Mouse (Mus musculus): ENCODE data around the gene Plxna4. TPM values are rescaled to one million over a fixed set of nuclear protein-coding genes. Genes with fewer than 3 reads are reported as not detected.

Gene Plxna4
- total and polyA plus RNA-seq, 3 experiments = not detected

DNA sequence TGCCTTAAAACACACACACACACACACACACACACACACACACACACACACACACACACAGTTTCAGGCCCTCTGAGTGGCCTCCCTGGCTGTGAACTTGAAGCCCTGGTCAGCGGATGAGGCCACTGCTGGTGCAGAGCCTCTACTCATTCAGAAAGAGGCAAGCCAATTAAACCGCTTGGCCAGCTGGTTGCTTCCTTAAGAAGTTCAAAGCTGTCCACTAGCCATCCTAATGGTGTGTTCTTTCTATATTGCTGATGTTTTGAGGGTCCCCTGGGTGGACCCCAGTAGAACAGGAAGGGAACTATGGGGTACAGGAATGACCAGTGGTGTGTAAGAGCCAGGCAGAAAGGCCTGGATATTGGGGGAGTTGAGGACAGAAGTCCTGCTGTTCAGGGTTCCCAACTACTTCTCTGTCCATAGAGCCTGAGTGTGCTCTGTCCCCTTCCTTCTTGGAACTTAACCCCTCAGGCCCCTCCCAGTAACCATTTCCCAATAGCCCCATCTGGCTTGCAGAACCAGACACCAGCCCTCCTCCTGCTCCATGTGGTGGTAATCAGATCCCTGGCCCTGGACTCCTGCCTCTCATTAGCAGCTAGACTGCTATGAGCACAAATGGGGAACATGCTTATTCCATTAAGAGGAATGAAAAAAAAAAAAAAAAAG, 408.5 kb downstream of the Plxna4 start:
- H3K4me3 ChIP-seq (replicated peaks in 1 of 3; ENCODE audit: low read depth in 2 of 3, low read length in 2 of 3, poor library complexity in 1 of 3) = no peak overlapping the region
- no peak overlapping the region for H3K9ac ChIP-seq (ENCODE audit: insufficient read depth, low read depth)
- TF ChIP-seq ELF1 (IDR thresholded peaks at IDR 0.05; ENCODE audit: low read depth, low read length) (no peak), MAZ (IDR thresholded peaks at IDR 0.05; ENCODE audit: low read depth, low read length) (no peak), GABPA (IDR thresholded peaks at IDR 0.05; ENCODE audit: insufficient replicate concordance, low read depth, low read length) (no peak), EP300 (IDR thresholded peaks at IDR 0.05; ENCODE audit: low read length) (no peak), POLR2A (IDR thresholded peaks at IDR 0.05; ENCODE audit: low read depth, low read length) (no peak), CTCF (conservative IDR thresholded peaks at IDR 0.05 in 1 of 2, IDR thresholded peaks at IDR 0.05 in 1 of 2; ENCODE audit: low read depth in 2 of 2, low read length in 2 of 2) (no peak), POLR2AphosphoS2 (IDR thresholded peaks at IDR 0.05; ENCODE audit: low read depth, low read length) (no peak), HCFC1 (IDR thresholded peaks at IDR 0.05; ENCODE audit: low read depth, low read length) (no peak), RCOR1 (conservative IDR thresholded peaks at IDR 0.05; ENCODE audit: low read depth, low read length) (no peak), E2F4 (IDR thresholded peaks at IDR 0.05; ENCODE audit: insufficient replicate concordance, low read depth, low read length) (no peak), JUN (IDR thresholded peaks at IDR 0.05; ENCODE audit: insufficient read depth, low read depth, low read length) (no peak), ZC3H11A (IDR thresholded peaks at IDR 0.05; ENCODE audit: low read depth, low read length) (no peak), CHD1 (IDR thresholded peaks at IDR 0.05; ENCODE audit: low read depth, low read length) (no peak), TBP (conservative IDR thresholded peaks at IDR 0.05; ENCODE audit: low read depth, low read length) (no peak), ZKSCAN1 (IDR thresholded peaks at IDR 0.05; ENCODE audit: borderline replicate concordance, low read depth, low read length) (no peak), MAFK (IDR thresholded peaks at IDR 0.05; ENCODE audit: insufficient replicate concordance, low read length) (no peak), ETS1 (conservative IDR thresholded peaks at IDR 0.05; ENCODE audit: low read depth, low read length) (no peak), PAX5 (IDR thresholded peaks at IDR 0.05; ENCODE audit: low read length) (no peak), SMC3 (IDR thresholded peaks at IDR 0.05; ENCODE audit: low read depth, low read length) (no peak)
- DNase-seq (ENCODE audit: extremely low read depth) = no peak
- H3K27ac ChIP-seq (ENCODE audit: insufficient read depth, low read depth) = no peak overlapping the region
- no peak overlapping the region for H3K4me2 ChIP-seq (ENCODE audit: insufficient read depth, low read depth, poor library complexity, severe bottlenecking)
- dilution Hi-C loops (cut with MboI; ENCODE audit: extremely low pct_ligation_motif_present, extremely low pct_unique_long_range_greater_than_20kb, low sequenced_read_pairs) (no loop called here), in situ Hi-C loops (cut with MboI; ENCODE audit: low pct_ligation_motif_present, low pct_unique_long_range_greater_than_20kb, low sequenced_read_pairs) (no loop called here)
- no peaks in the 10 kb centered on the region for H3K9me3 ChIP-seq (replicated peaks; ENCODE audit: low read length)
- no peaks in the 10 kb centered on the region for H3K36me3 ChIP-seq (replicated peaks in 1 of 2; ENCODE audit: control insufficient read depth in 1 of 2, insufficient read depth in 1 of 2, low read length in 1 of 2)
- H3K79me2 ChIP-seq (replicated peaks; ENCODE audit: control insufficient read depth, extremely low read depth, insufficient read depth, poor library complexity, severe bottlenecking) = no peaks in the 10 kb centered on the region
- peaks cover 88% of the 10 kb centered on the region for H3K27me3 ChIP-seq (replicated peaks)
- H3K4me1 ChIP-seq (ENCODE audit: control insufficient read depth in 1 of 2, insufficient read depth in 2 of 2) = no peaks in the 10 kb centered on the region

DNA sequence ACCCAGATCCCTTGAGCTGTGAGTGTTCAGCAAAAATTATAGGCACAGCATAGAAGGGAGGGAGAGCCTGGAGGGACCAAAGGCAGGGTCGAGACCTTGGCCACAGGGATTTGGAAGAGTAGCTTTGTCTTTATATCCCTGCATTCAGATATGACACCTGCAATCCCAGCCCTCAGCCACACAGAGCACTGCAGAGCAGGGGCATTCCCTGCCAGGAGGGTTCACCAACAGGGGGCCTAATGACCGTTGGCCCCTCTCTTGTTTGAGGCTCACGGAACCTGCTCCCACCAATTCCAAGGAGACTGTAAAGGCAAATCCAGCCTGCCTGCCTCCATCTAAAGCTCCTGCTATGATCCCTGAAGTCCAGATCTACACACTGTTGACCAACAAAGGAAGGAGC, 410.1 kb downstream of the Plxna4 start:
- H3K79me2 ChIP-seq (replicated peaks; ENCODE audit: control insufficient read depth, extremely low read depth, insufficient read depth, poor library complexity, severe bottlenecking) = no peaks in the 10 kb centered on the region
- H3K4me1 ChIP-seq (ENCODE audit: control insufficient read depth in 1 of 2, insufficient read depth in 2 of 2) = no peaks in the 10 kb centered on the region
- in situ Hi-C loops (cut with MboI; ENCODE audit: low pct_ligation_motif_present, low pct_unique_long_range_greater_than_20kb, low sequenced_read_pairs) = no loop called here
- H3K4me3 ChIP-seq (replicated peaks in 1 of 3; ENCODE audit: low read depth in 2 of 3, low read length in 2 of 3, poor library complexity in 1 of 3) = no peak overlapping the region
- no peak overlapping the region for H3K4me2 ChIP-seq (ENCODE audit: insufficient read depth, low read depth, poor library complexity, severe bottlenecking)
- no peaks in the 10 kb centered on the region for H3K36me3 ChIP-seq (replicated peaks in 1 of 2; ENCODE audit: control insufficient read depth in 1 of 2, insufficient read depth in 1 of 2, low read length in 1 of 2)
- dilution Hi-C loops (cut with MboI; ENCODE audit: extremely low pct_ligation_motif_present, extremely low pct_unique_long_range_greater_than_20kb, low sequenced_read_pairs) = no loop called here
- no peaks in the 10 kb centered on the region for H3K9me3 ChIP-seq (replicated peaks; ENCODE audit: low read length)
- H3K9ac ChIP-seq (ENCODE audit: insufficient read depth, low read depth) = no peak overlapping the region
- no peak overlapping the region for H3K27ac ChIP-seq (ENCODE audit: insufficient read depth, low read depth)
- peaks cover 90% of the 10 kb centered on the region for H3K27me3 ChIP-seq (replicated peaks)
- peak in 1 of 2 experiments; percentile 55; a peak in 2 of 4 replicates for TF ChIP-seq CTCF (conservative IDR thresholded peaks at IDR 0.05 in 1 of 2, IDR thresholded peaks at IDR 0.05 in 1 of 2; ENCODE audit: low read depth in 2 of 2, low read length in 2 of 2)
- TF ChIP-seq ZMIZ1 (IDR thresholded peaks at IDR 0.05; ENCODE audit: low read depth, low read length) = no peak
- no peak for DNase-seq (ENCODE audit: extremely low read depth)
